Mouse (Mus musculus) ES-Bruce4 (cell line): ENCODE measurements at regions not wholly inside any gene's neighbourhood (a gene's known extent, or its start where the extent isn't known, plus 50 kb on each side); places are given as distances from the start of the nearest gene placed in this dataset.

Source experiments
- H3K27ac ChIP-seq: 2 replicates; pipeline ENCODE4 v1.5.1; 2012; ENCODE audit warnings: low read length, inconsistent platforms; ENCODE audit not compliant: insufficient read depth
- H3K27me3 ChIP-seq: 2 replicates; pipeline ENCODE4 v1.6.1; 2012; ENCODE audit warnings: mild to moderate bottlenecking, low read length, inconsistent platforms; ENCODE audit not compliant: control insufficient read depth, poor library complexity, insufficient read depth, severe bottlenecking
- H3K36me3 ChIP-seq: 2 replicates; pipeline ENCODE4 v1.6.1; 2012; ENCODE audit warnings: inconsistent platforms, mild to moderate bottlenecking, low read length, moderate library complexity; ENCODE audit not compliant: control insufficient read depth, poor library complexity, insufficient read depth, severe bottlenecking
- H3K4me1 ChIP-seq: one replicate; pipeline ENCODE4 v1.8.1; 2011; ENCODE audit warnings: low read length; ENCODE audit not compliant: control insufficient read depth, insufficient read depth
- H3K4me3 ChIP-seq: 2 replicates; pipeline ENCODE4 v1.5.1; 2011; ENCODE audit warnings: low read depth, mild to moderate bottlenecking, low read length
- H3K9ac ChIP-seq: 2 replicates; pipeline ENCODE4 v1.6.1; 2012; ENCODE audit warnings: low read depth, mild to moderate bottlenecking, inconsistent platforms; ENCODE audit not compliant: poor library complexity, severe bottlenecking
- H3K9me3 ChIP-seq: replicated peaks from 2 replicates; pipeline ENCODE4 v1.6.1; 2012; ENCODE audit warnings: mild to moderate bottlenecking, low read length, inconsistent platforms; ENCODE audit not compliant: control insufficient read depth, poor library complexity, insufficient read depth, severe bottlenecking
- CTCF ChIP-seq: IDR thresholded peaks from one replicate; pipeline ENCODE4 v1.8.1; 2011; ENCODE audit warnings: low read depth, low read length
- EP300 ChIP-seq: IDR thresholded peaks from 2 replicates; pipeline ENCODE4 v1.6.1; 2011; ENCODE audit warnings: low read depth, low read length; ENCODE audit not compliant: insufficient read depth
- POLR2A ChIP-seq: IDR thresholded peaks from one replicate; pipeline ENCODE4 v1.8.1; 2011; ENCODE audit warnings: low read length; ENCODE audit not compliant: insufficient read depth

- H3K27me3 ChIP-seq = no peaks in the 10 kb centered on the region
- no peak overlapping the region for H3K4me3 ChIP-seq
- H3K9ac ChIP-seq = no peak overlapping the region
- no peak overlapping the region for H3K27ac ChIP-seq
- no peaks in the 10 kb centered on the region for H3K9me3 ChIP-seq
- TF ChIP-seq CTCF (no peak), EP300 (no peak), POLR2A (no peak)
- no peaks in the 10 kb centered on the region for H3K4me1 ChIP-seq
- H3K36me3 ChIP-seq = no peaks in the 10 kb centered on the region
Observed at GRCm38 (mm10) chr1:108339827-108340226, 750.0 kb downstream of the Serpinb8 start.

GRCm38 (mm10) chr1:108341352-108341751, 751.5 kb downstream of the Serpinb8 start:
- Histone ChIP-seq H3K27me3 (no peaks in the 10 kb centered on the region), H3K9me3 (no peaks in the 10 kb centered on the region), H3K36me3 (no peaks in the 10 kb centered on the region), H3K9ac (no peak overlapping the region), H3K27ac (no peak overlapping the region), H3K4me1 (no peaks in the 10 kb centered on the region), H3K4me3 (no peak overlapping the region)
- no peak for TF ChIP-seq CTCF
- no peak for TF ChIP-seq POLR2A
- TF ChIP-seq EP300 = no peak

GRCm38 (mm10) chr1:108363788-108364187, 774.0 kb downstream of the Serpinb8 start:
- Histone ChIP-seq H3K9me3 (no peaks in the 10 kb centered on the region), H3K27ac (no peak overlapping the region), H3K27me3 (no peaks in the 10 kb centered on the region), H3K9ac (no peak overlapping the region), H3K36me3 (no peaks in the 10 kb centered on the region), H3K4me3 (no peak overlapping the region), H3K4me1 (no peaks in the 10 kb centered on the region)
- no peak for TF ChIP-seq EP300
- TF ChIP-seq CTCF = no peak
- TF ChIP-seq POLR2A = no peak

GRCm38 (mm10) chr1:108369904-108370600, 780.2 kb downstream of the Serpinb8 start:
- no peak overlapping the region for H3K9ac ChIP-seq
- H3K4me1 ChIP-seq = no peaks in the 10 kb centered on the region
- H3K36me3 ChIP-seq = no peaks in the 10 kb centered on the region
- H3K9me3 ChIP-seq = no peaks in the 10 kb centered on the region
- H3K27ac ChIP-seq = no peak overlapping the region
- TF ChIP-seq CTCF (no peak), EP300 (no peak), POLR2A (no peak)
- H3K27me3 ChIP-seq = no peaks in the 10 kb centered on the region
- H3K4me3 ChIP-seq = no peak overlapping the region

- no peak overlapping the region for H3K27ac ChIP-seq
- H3K9ac ChIP-seq = no peak overlapping the region
- H3K4me3 ChIP-seq = no peak overlapping the region
- H3K9me3 ChIP-seq = no peaks in the 10 kb centered on the region
- H3K36me3 ChIP-seq = no peaks in the 10 kb centered on the region
- TF ChIP-seq EP300 (no peak), CTCF (no peak), POLR2A (no peak)
- no peaks in the 10 kb centered on the region for H3K4me1 ChIP-seq
- H3K27me3 ChIP-seq = no peaks in the 10 kb centered on the region
Observed at GRCm38 (mm10) chr1:108389930-108390329, 800.1 kb downstream of the Serpinb8 start.

GRCm38 (mm10) chr1:108390497-108390896, 800.7 kb downstream of the Serpinb8 start:
- H3K9ac ChIP-seq = no peak overlapping the region
- TF ChIP-seq EP300 = no peak
- no peak for TF ChIP-seq POLR2A
- no peak for TF ChIP-seq CTCF
- no peak overlapping the region for H3K27ac ChIP-seq
- H3K4me3 ChIP-seq = no peak overlapping the region
- H3K4me1 ChIP-seq = no peaks in the 10 kb centered on the region
- no peaks in the 10 kb centered on the region for H3K36me3 ChIP-seq
- no peaks in the 10 kb centered on the region for H3K9me3 ChIP-seq
- H3K27me3 ChIP-seq = no peaks in the 10 kb centered on the region
